Mouse (Mus musculus) thymus, adult 2 months (tissue): ENCODE measurements around the gene Med9.

Experiments used
- CTCF ChIP-seq: fragments of 200-500 bp; IDR thresholded peaks from 2 replicates; pipeline ENCODE4 v1.5.1; 2012; ENCODE audit warnings: mild to moderate bottlenecking, control low read depth, low read length, moderate library complexity, borderline replicate concordance; ENCODE audit not compliant: control insufficient read depth, poor library complexity, insufficient read depth; ENCODE audit errors: extremely low read depth
- POLR2A ChIP-seq: fragments of 200-500 bp; IDR thresholded peaks from 2 replicates; pipeline ENCODE4 v1.6.1; 2012; ENCODE audit warnings: mild to moderate bottlenecking, low read length, control low read depth, moderate library complexity; ENCODE audit not compliant: control insufficient read depth, poor library complexity, insufficient read depth; ENCODE audit errors: extremely low read depth

DNA sequence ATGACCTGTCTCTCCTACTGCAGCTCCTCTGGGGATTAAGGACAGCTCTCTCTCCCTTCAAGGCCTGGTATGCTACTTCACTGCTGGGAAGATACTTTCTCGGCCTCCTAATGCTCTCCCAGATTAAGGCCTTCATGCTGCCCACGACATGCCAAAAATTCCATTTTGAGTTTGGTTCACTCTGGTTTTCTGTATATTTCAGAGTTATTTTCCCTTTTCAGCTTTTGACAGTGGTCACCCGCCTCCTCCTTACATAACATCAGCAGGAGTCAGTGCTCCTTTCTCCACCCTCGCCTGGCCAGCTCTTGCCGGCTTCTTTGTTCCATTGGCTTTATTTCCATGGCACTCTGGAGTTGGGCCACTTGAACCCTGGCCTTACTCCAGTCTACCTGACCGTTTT, 56.7 kb downstream of the Med9 start:
- TF ChIP-seq CTCF (no peak), POLR2A (no peak)
